Comparison of ENCODE assay signal across 8 mouse cellular contexts in genomic region chr8:111835540-111835939, GRCm38 (mm10). TPM values are rescaled to one million over a fixed set of nuclear protein-coding genes. Genes with fewer than 3 reads are reported as not detected.
A peak's percentile ranks its signal among the peaks of the same experiment; 100 is the strongest.
DNase-seq lines count a peak whose midpoint lies in the region; ATAC-seq and TF ChIP-seq lines count a peak whose summit lies in the region.

No protein-coding gene starts in this region.

- H3K4me2 ChIP-seq in kidney, postnatal 0 days (ENCODE audit: low read length): no peak overlapping the region

- H3K4me3 ChIP-seq in kidney, postnatal 0 days (replicated peaks; ENCODE audit: low read depth, low read length): no peak overlapping the region
- no peak overlapping the region for H3K4me3 ChIP-seq in bone marrow, adult 2 months (replicated peaks; ENCODE audit: control insufficient read depth, low read depth, low read length)

- H3K9me3 ChIP-seq in kidney, postnatal 0 days (replicated peaks; ENCODE audit: low read length): no peaks in the 10 kb centered on the region

- no peaks in the 10 kb centered on the region for H3K27me3 ChIP-seq in kidney, postnatal 0 days (ENCODE audit: insufficient read depth, low read length)

- no peak for TF ChIP-seq POLR2A in bone marrow, adult 2 months (IDR thresholded peaks at IDR 0.05; ENCODE audit: borderline replicate concordance, control insufficient read depth, low read depth, low read length)

- H3K36me3 ChIP-seq in kidney, postnatal 0 days (ENCODE audit: insufficient read depth, low read length): peaks cover 17% of the 10 kb centered on the region; the same call in 1 of the 2 replicates

- no peak for ATAC-seq in kidney, postnatal 0 days (replicated peaks; ENCODE audit: low FRiP score, low read depth)
- no peak for ATAC-seq in megakaryocyte-erythroid progenitor cell, adult 5-6 weeks (replicated peaks; ENCODE audit: low FRiP score, low TSS enrichment, poor library complexity, severe bottlenecking)

- peaks cover 11% of the 10 kb centered on the region for H3K4me1 ChIP-seq in kidney, postnatal 0 days (replicated peaks; ENCODE audit: insufficient read depth, low read length)
- no peaks in the 10 kb centered on the region; the same call in 1 of the 2 replicates for H3K4me1 ChIP-seq in bone marrow, adult 2 months (ENCODE audit: control insufficient read depth, insufficient read depth, low read length)

- TF ChIP-seq CTCF in kidney, postnatal 0 days (IDR thresholded peaks at IDR 0.05; ENCODE audit: low read depth): peak; percentile 74
- 0 out of 2 replicates have a peak, but pooled peaks have one; percentile 3 for TF ChIP-seq CTCF in bone marrow, adult 2 months (IDR thresholded peaks at IDR 0.05; ENCODE audit: control insufficient read depth, insufficient read depth, low read length)

- no peak overlapping the region for H3K27ac ChIP-seq in kidney, postnatal 0 days
- H3K27ac ChIP-seq in bone marrow, adult 2 months (ENCODE audit: control insufficient read depth, insufficient read depth, low read depth, low read length, poor library complexity): no peak overlapping the region

- H3K9ac ChIP-seq in kidney, postnatal 0 days (ENCODE audit: low read depth, low read length): no peak overlapping the region

- intact Hi-C loops in heart, postnatal 14 days (cut with DNase I): loop anchor here (2.0 kb wide), 1 partner anchor 157 kb away; no protein-coding TSS in a partner anchor

- peak; percentile 30 to 31 for DNase-seq in cerebellum, adult 18-20 months
- DNase-seq in cerebellum, adult 9-11 months: no peak
- DNase-seq in kidney, postnatal 0 days (ENCODE audit: low spot score): peak; percentile 86
- DNase-seq in kidney, adult 8-10 months: no peak
- DNase-seq in lung, postnatal 14 days: peak; percentile 25
- DNase-seq in heart, postnatal 14 days: no peak

- 34% methylated on average over 1 of the region's 1 CpGs for WGBS in kidney, postnatal 0 days
- WGBS in bone marrow, adult 2 months: 56% methylated on average over 1 of the region's 1 CpGs

RNA-seq across cellular contexts. Expression of gene Cfdp1, which starts 18.6 kb away (rescaled TPM):
- 180 and 183 TPM in 2 replicates for polyA plus RNA-seq in kidney, postnatal 0 days (2015; fragmentation: Nextera tagmentation; extraction: Ambion mirVana)
- polyA plus RNA-seq in bone marrow, adult 2 months (2011; ENCODE audit: insufficient read depth, insufficient read length, low replicate concordance, missing spikeins): 48.8 and 116 TPM in 2 replicates
- 10 to 100 TPM; 32.1 to 36.4 TPM for total RNA-seq in heart, postnatal 14 days (2021)
- 159 and 214 TPM in 2 replicates for total RNA-seq in megakaryocyte-erythroid progenitor cell, adult 5-6 weeks (2014; fragmentation: Nextera tagmentation)
- total RNA-seq in megakaryocyte-erythroid progenitor cell, adult 5-6 weeks (2017): 339 and 404 TPM in 2 replicates

RNA-seq across cellular contexts. Expression of gene Tmem170, which starts 41.0 kb away (rescaled TPM):
- polyA plus RNA-seq in kidney, postnatal 0 days (2015; fragmentation: Nextera tagmentation; extraction: Ambion mirVana): 15.1 and 15.8 TPM in 2 replicates
- 2.1 and 5.0 TPM in 2 replicates for polyA plus RNA-seq in bone marrow, adult 2 months (2011; ENCODE audit: insufficient read depth, insufficient read length, low replicate concordance, missing spikeins)
- 1 to 10 TPM; 2.6 to 3.1 TPM for total RNA-seq in heart, postnatal 14 days (2021)
- total RNA-seq in megakaryocyte-erythroid progenitor cell, adult 5-6 weeks (2014; fragmentation: Nextera tagmentation): 4.4 and 5.0 TPM in 2 replicates
- 3.7 and 4.3 TPM in 2 replicates for total RNA-seq in megakaryocyte-erythroid progenitor cell, adult 5-6 weeks (2017)

Comparison
In these comparisons a context has a peak if more than half of its experiments do, and no peak if none do; other contexts are left out.
1. DNase-seq: peak in cerebellum, adult 18-20 months (2 of 2), kidney, postnatal 0 days (single experiment) and lung, postnatal 14 days (single experiment); none in cerebellum, adult 9-11 months (single experiment), kidney, adult 8-10 months (0 of 2) and heart, postnatal 14 days (0 of 2).
2. RNA of gene Cfdp1, which starts 18.6 kb away (total RNA-seq): 159 to 404 TPM in megakaryocyte-erythroid progenitor cell, adult 5-6 weeks; 32.1 to 36.4 TPM in heart, postnatal 14 days; every median in the first group is over 4 times any median in the second.